Mouse (Mus musculus) olfactory bulb, adult 2 months (tissue): ENCODE measurements around the gene Slc34a3.

ENCODE experiments used
- CTCF ChIP-seq: fragments of 200-500 bp; IDR thresholded peaks from 2 replicates; pipeline ENCODE4 v1.5.1; 2012; ENCODE audit warnings: low read depth, mild to moderate bottlenecking, low read length, moderate library complexity; ENCODE audit not compliant: insufficient read depth
- POLR2A ChIP-seq: fragments of 200-500 bp; IDR thresholded peaks from 2 replicates; pipeline ENCODE4 v1.6.1; 2012; ENCODE audit warnings: mild to moderate bottlenecking, low read depth, low read length, moderate library complexity; ENCODE audit not compliant: insufficient read depth

DNA sequence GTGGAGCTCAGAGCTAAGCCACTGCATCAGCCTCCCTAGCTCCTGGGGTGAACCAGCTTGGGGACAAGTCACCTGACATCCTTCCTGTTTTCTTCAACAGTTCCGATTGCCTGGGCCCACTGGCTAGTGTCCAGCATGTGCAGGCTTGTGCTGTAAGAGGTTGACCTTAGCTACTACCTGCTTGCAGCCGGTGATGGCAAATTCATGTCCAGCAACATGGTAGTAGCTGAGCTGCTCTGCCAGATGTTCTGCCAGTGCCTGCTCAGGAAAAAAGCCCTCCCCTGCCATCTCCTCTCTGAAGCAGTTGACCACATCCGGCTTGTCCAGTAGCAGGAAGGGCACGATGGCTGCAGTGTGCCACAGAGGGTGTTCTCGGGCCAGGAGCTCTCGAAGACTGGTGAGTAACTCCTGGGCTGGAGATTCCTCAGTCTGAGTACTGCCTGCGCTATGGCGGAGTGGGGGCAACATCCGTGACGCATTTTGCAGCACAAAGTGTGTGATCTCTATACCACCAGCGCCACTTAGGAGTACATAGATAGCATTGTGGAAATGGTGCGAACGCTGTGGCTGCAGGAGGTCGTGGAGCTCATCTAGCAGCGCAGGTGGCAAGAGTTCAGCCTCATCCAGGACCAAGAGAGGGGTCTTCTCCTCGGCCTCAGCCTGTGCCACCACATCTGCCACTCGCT, 39.5 kb downstream of the Slc34a3 start:
- TF ChIP-seq CTCF, result no peak
- TF ChIP-seq POLR2A, result no peak
